Mouse (Mus musculus) retina, postnatal 7 days (tissue): ENCODE measurements around the gene B3galt4.
"Not testable (repeated sequence)": the region's sequence is repeated elsewhere in the genome, so short reads cannot be mapped to it uniquely, and the experiment has no call there.

Experiments used
- DNase-seq: peaks from one replicate; pipeline ENCODE4 v3.0.0-alpha.2; 2012; ENCODE audit warnings: low read depth, low spot score

The B3galt4 gene

DNA sequence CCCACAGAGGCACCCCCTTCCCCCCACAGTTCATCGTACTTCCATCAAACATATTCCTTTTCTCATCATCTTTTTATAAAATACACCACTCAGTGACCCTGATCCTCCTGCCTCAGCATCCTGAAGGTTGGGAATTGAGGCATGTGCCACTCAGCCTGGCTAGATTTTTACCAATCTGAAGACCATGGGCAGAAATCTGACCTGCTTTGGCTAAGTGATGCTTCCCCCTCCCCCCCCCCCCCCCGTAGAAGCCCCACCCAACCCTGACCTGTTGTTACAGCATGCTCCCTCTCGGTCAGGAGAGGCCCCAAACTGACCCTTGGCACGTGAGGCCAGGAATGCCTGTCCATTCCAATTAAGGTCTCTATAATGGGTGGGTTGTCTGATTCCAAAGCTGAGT, 46.5 kb downstream of the B3galt4 start, which contains the start of gene Platr17:
Gene Platr17, plus strand, starts transcription at position 301 of the 400 bp plus-strand sequence.
- DNase-seq: not testable (repeated sequence)

DNA sequence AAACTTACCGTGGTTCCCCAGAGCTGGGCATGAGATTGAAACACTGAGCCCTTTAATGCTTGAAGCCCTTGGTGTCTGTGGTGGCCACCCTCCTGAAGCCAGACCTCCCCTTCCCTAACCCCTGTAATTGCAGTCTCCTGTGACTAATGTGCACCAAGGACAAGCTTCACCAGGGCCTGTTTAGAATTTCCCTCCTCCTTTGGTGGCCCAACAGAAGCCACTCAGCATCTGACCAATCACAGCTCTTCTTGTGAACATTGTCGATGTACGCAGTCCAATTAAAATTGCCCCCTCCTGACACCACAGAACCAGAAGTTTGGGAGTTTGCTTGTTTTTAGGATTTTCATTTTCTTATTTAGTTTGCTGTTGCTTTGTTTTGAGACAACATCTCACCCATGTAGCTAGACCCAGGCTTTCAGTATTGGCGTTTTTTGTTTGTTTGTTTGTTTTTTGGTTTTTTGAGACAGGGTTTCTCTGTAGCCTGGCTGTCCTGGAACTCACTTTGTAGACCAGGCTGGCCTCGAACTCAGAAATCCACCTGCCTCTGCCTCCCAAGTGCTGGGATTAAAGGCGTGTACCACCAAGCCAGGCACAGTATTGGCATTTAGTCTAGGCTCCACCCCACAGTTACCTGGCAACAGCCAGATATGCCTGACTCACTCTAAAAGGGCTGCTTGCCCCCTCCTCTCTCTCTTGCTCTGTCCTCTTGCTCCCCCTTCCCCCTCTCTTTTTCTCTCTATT, 47.2 kb downstream of the B3galt4 start:
- DNase-seq: not testable (repeated sequence)

DNA sequence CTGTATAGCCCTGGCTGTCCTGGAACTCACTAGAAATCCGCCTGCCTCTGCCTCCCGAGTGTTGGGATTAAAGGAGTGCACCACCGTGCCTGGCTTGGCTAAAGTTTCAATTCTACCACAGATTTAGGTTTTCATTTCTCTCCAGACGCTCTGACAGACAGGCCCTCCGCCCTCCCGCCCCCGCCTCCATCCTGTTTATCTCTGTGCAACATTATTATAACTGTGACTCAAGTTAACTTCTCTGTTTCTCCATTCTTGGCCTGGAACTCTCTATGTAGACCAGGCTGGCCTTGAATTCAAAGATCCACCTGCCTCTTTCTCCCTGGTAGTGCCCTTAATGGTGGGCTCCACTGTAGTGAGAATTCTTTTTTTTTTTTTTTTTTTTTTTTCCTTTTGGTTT, 48.8 kb downstream of the B3galt4 start:
- no peak for DNase-seq

DNA sequence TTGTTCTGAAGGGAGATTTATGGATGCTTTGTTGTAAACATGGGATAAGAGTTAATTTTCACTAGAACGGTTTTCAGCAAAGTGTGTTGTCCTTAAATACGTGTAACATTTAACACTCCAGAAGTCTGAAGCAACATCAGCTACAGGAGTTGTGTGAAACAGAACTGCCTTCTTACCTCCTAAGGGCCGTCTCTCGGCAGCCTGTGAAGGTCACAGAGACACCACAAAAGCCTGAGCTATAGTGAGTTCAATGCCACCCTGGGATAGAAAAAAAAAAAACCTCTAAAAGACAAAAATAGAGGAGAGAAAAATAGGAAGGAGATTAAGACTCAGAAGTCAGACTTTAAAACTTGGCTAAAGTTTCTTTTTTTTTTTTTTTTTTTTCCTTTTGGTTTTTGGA, 49.2 kb downstream of the B3galt4 start:
- no peak for DNase-seq

DNA sequence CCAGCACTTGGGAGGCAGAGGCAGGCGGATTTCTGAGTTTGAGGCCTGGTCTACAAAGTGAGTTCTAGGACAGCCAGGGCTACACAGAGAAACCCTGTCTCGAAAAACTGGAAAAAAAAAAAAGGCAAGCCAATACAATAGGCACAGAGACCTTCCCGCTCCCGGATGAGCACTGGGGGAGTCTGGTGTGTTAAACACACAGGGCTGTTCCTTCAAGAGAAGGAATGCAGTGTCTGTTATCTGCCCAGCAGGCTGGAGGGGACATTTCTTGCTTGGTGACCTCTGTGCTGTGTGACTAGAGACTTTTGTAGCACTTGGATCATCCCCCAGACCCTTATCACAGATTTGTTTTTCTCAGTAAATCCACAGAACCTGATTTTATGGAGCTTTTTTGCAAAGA, 49.6 kb downstream of the B3galt4 start:
- DNase-seq: no peak

DNA sequence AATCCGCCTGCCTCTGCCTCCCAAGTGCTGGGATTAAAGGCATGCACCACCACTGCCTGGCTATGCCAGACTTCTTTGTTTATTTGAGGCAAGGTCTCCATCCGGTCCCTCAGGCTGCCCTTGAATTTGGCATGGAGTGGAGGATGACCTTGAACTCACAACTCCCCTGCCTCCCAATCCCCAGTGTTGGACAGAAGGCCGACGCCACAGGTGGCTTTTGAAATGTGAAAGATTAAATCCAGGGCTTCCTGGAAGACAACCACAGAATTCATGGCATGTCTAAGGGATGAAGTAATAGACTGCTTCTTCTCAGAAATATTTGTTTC, 50.3 kb downstream of the B3galt4 start:
- DNase-seq: no peak

DNA sequence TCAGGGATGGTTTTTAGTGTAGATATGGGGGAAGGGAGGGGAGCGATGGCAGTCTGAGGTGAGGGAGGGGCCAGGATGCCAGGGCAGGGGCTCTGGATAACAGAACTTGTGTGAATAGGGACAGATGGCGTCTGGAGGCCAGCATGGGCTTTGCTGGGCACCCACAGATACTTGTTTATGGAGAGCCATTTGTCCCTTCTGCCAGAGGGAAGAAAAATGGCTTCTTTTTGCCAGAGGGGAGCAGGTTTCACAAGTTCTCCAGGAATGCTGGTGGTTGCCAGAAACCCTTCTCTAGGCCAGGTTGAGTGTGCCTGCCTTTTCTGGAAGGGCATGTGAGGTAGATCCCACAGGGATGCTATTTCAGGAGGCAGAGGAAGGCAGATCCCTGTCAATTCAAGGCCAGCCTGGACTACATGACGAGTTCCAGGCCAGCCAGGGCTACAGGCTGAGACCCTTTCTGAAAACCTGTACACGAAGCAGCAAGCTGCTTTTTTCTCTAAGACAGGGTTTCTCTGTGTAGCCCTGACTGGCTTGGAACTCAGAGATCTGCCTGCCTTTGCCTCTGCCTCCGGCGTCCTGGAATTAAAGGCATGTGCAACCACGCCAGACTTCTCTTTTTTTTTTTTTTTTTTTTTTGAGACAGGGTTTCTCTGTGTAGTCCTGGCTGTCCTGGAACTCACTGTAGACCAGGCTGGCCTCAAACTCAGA, 50.9 kb downstream of the B3galt4 start:
- DNase-seq: no peak
